Mouse (Mus musculus) bone marrow, adult 2 months (tissue): ENCODE measurements around the gene Banp.

ENCODE experiments used
- CTCF ChIP-seq: fragments of 200-500 bp; IDR thresholded peaks from 2 replicates; pipeline ENCODE4 v1.5.1; 2011; ENCODE audit warnings: low read length, control low read depth; ENCODE audit not compliant: control insufficient read depth, insufficient read depth
- POLR2A ChIP-seq: fragments of 200-500 bp; IDR thresholded peaks from 2 replicates; pipeline ENCODE4 v1.6.1; 2011; ENCODE audit warnings: low read depth, mild to moderate bottlenecking, control low read depth, low read length, borderline replicate concordance; ENCODE audit not compliant: control insufficient read depth

GRCm38 (mm10) chr8:121935341-121936294, 13.9 kb upstream of the Banp start:
- TF ChIP-seq CTCF: no peak
- TF ChIP-seq POLR2A: no peak
